Mouse (Mus musculus): ENCODE data around the gene Grcc10. TPM values are rescaled to one million over a fixed set of nuclear protein-coding genes. Genes with fewer than 3 reads are reported as not detected.

Gene Grcc10
- polyA plus RNA-seq, 1 experiment, result 287 TPM

DNA sequence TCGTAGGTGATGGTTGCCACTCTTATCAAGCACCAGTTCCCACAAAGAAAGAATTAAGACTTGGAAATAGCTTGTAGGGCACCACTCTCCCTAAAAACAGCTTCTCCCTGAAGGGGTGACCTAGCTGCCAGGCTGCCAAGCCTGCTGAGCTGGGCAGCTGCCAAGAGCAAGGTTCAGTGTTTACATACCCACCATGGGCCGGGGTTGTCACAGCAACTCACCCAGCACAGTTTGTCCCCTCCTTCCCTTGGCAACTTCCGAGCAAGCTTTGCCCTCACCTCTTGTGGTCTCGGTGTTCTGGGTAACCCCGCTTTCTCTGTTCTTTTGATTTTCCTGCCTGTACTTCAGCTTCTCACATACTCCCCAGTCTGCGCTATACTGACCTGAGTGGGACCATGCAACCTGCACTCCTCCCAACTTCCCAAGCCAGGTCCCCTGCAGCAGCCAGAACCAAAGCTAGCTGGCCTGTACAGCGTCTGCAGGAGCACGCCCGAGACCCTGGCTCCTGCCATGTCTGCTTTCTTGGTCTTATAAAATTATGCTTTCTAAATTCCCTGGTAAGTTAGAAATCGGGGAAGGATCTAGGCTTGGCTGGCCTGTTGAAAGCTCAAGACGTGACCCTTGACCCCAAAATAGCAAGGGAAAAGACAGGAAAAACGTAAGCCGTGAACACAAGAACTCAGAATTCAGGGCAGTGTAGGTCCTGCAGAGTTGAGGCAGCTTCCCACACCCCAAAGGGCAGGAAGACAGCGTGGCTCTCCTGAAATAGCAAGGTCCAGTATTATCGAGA is 46.8 kb downstream of the Grcc10 start:
- no peaks in the 10 kb centered on the region for H3K79me2 ChIP-seq (ENCODE audit: control insufficient read depth, insufficient read depth)
- TF ChIP-seq MYOD1 (IDR thresholded peaks at IDR 0.05; ENCODE audit: control insufficient read depth in 1 of 3, insufficient read length in 2 of 3, low read depth in 2 of 3) (peak in 1 of 3 experiments; percentile 9), TCF12 (IDR thresholded peaks at IDR 0.05; ENCODE audit: insufficient read depth, poor library complexity, severe bottlenecking) (no peak)
- no peaks in the 10 kb centered on the region for H3K27me3 ChIP-seq (ENCODE audit: control insufficient read depth, insufficient read depth, insufficient read length)
- no peak overlapping the region for H3K4me3 ChIP-seq
- H3K4me2 ChIP-seq (ENCODE audit: low read depth), result peak overlapping the region; percentile 9
- no peak overlapping the region for H3ac ChIP-seq (ENCODE audit: control insufficient read depth, insufficient read length)
- no peaks in the 10 kb centered on the region for H3K36me3 ChIP-seq (ENCODE audit: control insufficient read depth, insufficient read depth)

DNA sequence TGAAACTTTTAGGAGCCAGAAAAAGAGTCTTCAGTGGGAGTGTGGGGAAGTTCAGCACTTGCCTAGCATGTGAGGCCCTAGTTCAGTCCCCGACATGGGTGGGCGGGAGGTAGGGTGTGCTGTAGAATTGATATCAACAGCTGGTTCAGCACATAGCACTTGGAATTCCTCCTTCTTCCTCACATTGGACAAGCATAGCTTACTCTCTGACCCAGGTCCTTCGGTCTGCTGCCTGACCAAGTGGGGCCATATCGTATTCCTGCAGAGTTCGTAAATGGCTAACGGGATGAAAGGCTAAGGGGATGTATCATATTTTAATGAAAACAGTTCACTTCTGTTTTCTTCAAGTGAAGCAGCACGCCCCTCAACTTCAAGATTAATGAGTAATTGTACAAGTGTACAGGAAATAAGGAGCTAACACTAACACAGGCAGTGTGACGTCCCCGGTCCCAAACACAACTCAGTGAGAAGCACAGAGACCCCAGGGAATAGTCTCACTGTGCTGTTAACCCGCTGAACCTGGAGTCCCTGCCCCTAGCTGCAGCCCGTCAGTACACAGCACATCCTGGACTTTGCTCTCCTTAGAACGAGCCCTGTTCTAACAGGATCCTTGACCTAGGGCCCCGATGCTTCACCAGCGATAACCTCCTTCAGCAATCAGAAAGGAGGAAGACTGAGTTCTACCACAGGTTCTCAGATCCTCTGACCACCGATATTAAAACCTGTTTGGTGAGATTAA is 47.8 kb downstream of the Grcc10 start:
- Histone ChIP-seq H3ac (ENCODE audit: control insufficient read depth, insufficient read length) (no peak overlapping the region), H3K36me3 (ENCODE audit: control insufficient read depth, insufficient read depth) (no peaks in the 10 kb centered on the region), H3K4me3 (no peak overlapping the region), H3K4me2 (ENCODE audit: low read depth) (peak overlapping the region; percentile 31), H3K79me2 (ENCODE audit: control insufficient read depth, insufficient read depth) (no peaks in the 10 kb centered on the region), H3K27me3 (ENCODE audit: control insufficient read depth, insufficient read depth, insufficient read length) (no peaks in the 10 kb centered on the region)
- TF ChIP-seq TCF3 (IDR thresholded peaks at IDR 0.05; ENCODE audit: insufficient read length, low read depth), result no peak
- TF ChIP-seq MYOD1 (IDR thresholded peaks at IDR 0.05; ENCODE audit: control insufficient read depth in 1 of 3, insufficient read length in 2 of 3, low read depth in 2 of 3), result peak in 2 of 3 experiments; percentile 68 to 85

GRCm38 (mm10) chr6:124690517-124690916 is 50.7 kb downstream of the Grcc10 start:
- TF ChIP-seq USF1 (IDR thresholded peaks at IDR 0.05; ENCODE audit: low read depth), result no peak
- no peak for TF ChIP-seq E2F4 (IDR thresholded peaks at IDR 0.05; ENCODE audit: insufficient read depth)
- TF ChIP-seq SRF (IDR thresholded peaks at IDR 0.05; ENCODE audit: control insufficient read depth, insufficient read length, low read depth), result no peak
- no peak for TF ChIP-seq MYOG (IDR thresholded peaks at IDR 0.05; ENCODE audit: control insufficient read depth in 1 of 3, insufficient read depth in 1 of 3, insufficient read length in 2 of 3, low read depth in 2 of 3)
- H3K79me2 ChIP-seq (ENCODE audit: control insufficient read depth, insufficient read depth), result peaks cover 14% of the 10 kb centered on the region
- H3K27me3 ChIP-seq (ENCODE audit: control insufficient read depth, insufficient read depth, insufficient read length), result no peaks in the 10 kb centered on the region
- H3ac ChIP-seq (ENCODE audit: control insufficient read depth, insufficient read length), result no peak overlapping the region
- no peak overlapping the region for H3K4me2 ChIP-seq (ENCODE audit: low read depth)
- peaks cover 2% of the 10 kb centered on the region for H3K36me3 ChIP-seq (ENCODE audit: control insufficient read depth, insufficient read depth)
- no peak overlapping the region for H3K4me3 ChIP-seq

Other genes with a start within 250 kb of the Grcc10 start
- 1.2 TPM for gene C1rl, start 248.3 kb downstream of the Grcc10 start, polyA plus RNA-seq (2012; fragmentation: generic; extraction: Trizol)
- gene C1ra, start 229.0 kb downstream of the Grcc10 start, polyA plus RNA-seq (2012; fragmentation: generic; extraction: Trizol), result 1.9 TPM
- 0.24 TPM for gene C1s1, start 199.0 kb downstream of the Grcc10 start, polyA plus RNA-seq (2012; fragmentation: generic; extraction: Trizol)
- gene C1rb, start 171.1 kb downstream of the Grcc10 start, polyA plus RNA-seq (2012; fragmentation: generic; extraction: Trizol), result 0.14 TPM
- 0.07 TPM for gene C1s2, start 105.3 kb downstream of the Grcc10 start, polyA plus RNA-seq (2012; fragmentation: generic; extraction: Trizol)
- gene Lpcat3, start 78.3 kb downstream of the Grcc10 start, polyA plus RNA-seq (2012; fragmentation: generic; extraction: Trizol), result 138 TPM
- 103 TPM for gene Emg1, start 29.2 kb downstream of the Grcc10 start, polyA plus RNA-seq (2012; fragmentation: generic; extraction: Trizol)
- gene Phb2, start 29.0 kb downstream of the Grcc10 start, polyA plus RNA-seq (2012; fragmentation: generic; extraction: Trizol), result 339 TPM
- gene Ptpn6, start 2.7 kb downstream of the Grcc10 start, polyA plus RNA-seq (2012; fragmentation: generic; extraction: Trizol), result 3.1 TPM
- not detected for gene Gm45234, start 14.6 kb upstream of the Grcc10 start, polyA plus RNA-seq (2012; fragmentation: generic; extraction: Trizol)
- 39.4 TPM for gene Atn1, start 15.2 kb upstream of the Grcc10 start, polyA plus RNA-seq (2012; fragmentation: generic; extraction: Trizol)
- gene Eno2, start 28.3 kb upstream of the Grcc10 start, polyA plus RNA-seq (2012; fragmentation: generic; extraction: Trizol), result 19.5 TPM
- 0.13 TPM for gene Lrrc23, start 38.4 kb upstream of the Grcc10 start, polyA plus RNA-seq (2012; fragmentation: generic; extraction: Trizol)
- 41.2 TPM for gene Spsb2, start 67.3 kb upstream of the Grcc10 start, polyA plus RNA-seq (2012; fragmentation: generic; extraction: Trizol)
- 1,480 TPM for gene Tpi1, start 72.9 kb upstream of the Grcc10 start, polyA plus RNA-seq (2012; fragmentation: generic; extraction: Trizol)
- gene Usp5, start 88.1 kb upstream of the Grcc10 start, polyA plus RNA-seq (2012; fragmentation: generic; extraction: Trizol), result 123 TPM
- gene Cdca3, start 88.2 kb upstream of the Grcc10 start, polyA plus RNA-seq (2012; fragmentation: generic; extraction: Trizol), result 28.8 TPM
- 0.11 TPM for gene Gnb3, start 98.9 kb upstream of the Grcc10 start, polyA plus RNA-seq (2012; fragmentation: generic; extraction: Trizol)
- gene P3h3, start 116.4 kb upstream of the Grcc10 start, polyA plus RNA-seq (2012; fragmentation: generic; extraction: Trizol), result 1.1 TPM
- 0.02 TPM for gene Gpr162, start 122.6 kb upstream of the Grcc10 start, polyA plus RNA-seq (2012; fragmentation: generic; extraction: Trizol)
- not detected for gene Cd4, start 146.8 kb upstream of the Grcc10 start, polyA plus RNA-seq (2012; fragmentation: generic; extraction: Trizol)
- gene Lag3, start 170.3 kb upstream of the Grcc10 start, polyA plus RNA-seq (2012; fragmentation: generic; extraction: Trizol), result 0.41 TPM
- 1,462 TPM for gene Ptms, start 178.7 kb upstream of the Grcc10 start, polyA plus RNA-seq (2012; fragmentation: generic; extraction: Trizol)
- gene Mlf2, start 190.0 kb upstream of the Grcc10 start, polyA plus RNA-seq (2012; fragmentation: generic; extraction: Trizol), result 384 TPM
- 142 TPM for gene Cops7a, start 224.2 kb upstream of the Grcc10 start, polyA plus RNA-seq (2012; fragmentation: generic; extraction: Trizol)